Mouse (Mus musculus) heart, postnatal 0 days (tissue): ENCODE measurements at regions not wholly inside any gene's neighbourhood (a gene's known extent, or its start where the extent isn't known, plus 50 kb on each side); places are given as distances from the start of the nearest gene placed in this dataset.

Experiments used
- CTCF ChIP-seq: IDR thresholded peaks from 2 replicates; pipeline ENCODE4 v1.5.1; 2016; ENCODE audit warnings: antibody characterized with exemption, control low read depth, low read depth
- EP300 ChIP-seq: IDR thresholded peaks from 2 replicates; pipeline ENCODE4 v1.6.1; 2016; ENCODE audit warnings: antibody characterized with exemption, low read depth

DNA sequence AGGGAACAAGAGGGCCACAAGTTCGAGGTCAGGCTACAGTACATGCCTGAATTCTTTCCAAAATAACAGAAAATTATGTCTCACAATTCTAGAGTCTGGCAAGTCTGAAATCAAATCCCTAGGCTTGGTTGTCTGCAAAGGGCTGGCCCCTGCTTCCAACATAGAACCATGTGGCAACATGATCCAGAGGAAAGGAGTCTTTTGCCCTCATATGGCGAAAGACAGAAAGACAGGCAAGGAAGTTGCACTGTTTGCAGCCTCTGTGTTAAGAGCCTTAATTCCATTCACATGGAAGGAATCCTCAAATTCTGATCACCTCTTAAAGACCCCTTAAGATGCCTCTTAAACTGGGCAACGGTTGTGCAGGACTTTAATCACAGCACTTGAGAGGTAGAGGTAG lies 123.7 kb upstream of the Actbl2 start:
- TF ChIP-seq CTCF = no peak
- TF ChIP-seq EP300 = no peak
